Mouse (Mus musculus): ENCODE measurements at regions not wholly inside any gene's neighbourhood (a gene's known extent, or its start where the extent isn't known, plus 50 kb on each side); places are given as distances from the start of the nearest gene placed in this dataset.

GRCm38 (mm10) chr2:45956792-45957330, 839.7 kb upstream of the Zeb2 start:
- TF ChIP-seq CTCF (IDR thresholded peaks at IDR 0.05; ENCODE audit: low read depth) (no peak), EP300 (IDR thresholded peaks at IDR 0.05; ENCODE audit: low read depth) (no peak)
